Mouse (Mus musculus) liver, embryonic 11.5 days (tissue): Measurements from ENCODE around the gene Dcaf1. TPM values are rescaled to one million over a fixed set of nuclear protein-coding genes. Genes with fewer than 3 reads are reported as not detected.

Source experiments
- ATAC-seq: fragments of 200-750 bp; cut with Nextera tagmentation; replicated peaks from 2 replicates; pipeline ENCODE4 v1.8.0; 2017; ENCODE audit warnings: moderate number of reproducible peaks, mild to moderate bottlenecking, moderate TSS enrichment, moderate library complexity; ENCODE audit not compliant: low FRiP score
- DNase-seq: peaks from one replicate; pipeline ENCODE4 v3.0.0-alpha.2; 2017; ENCODE audit warnings: low spot score
- H3K27ac ChIP-seq: fragments of 300-500 bp; sonication (generic); 2 replicates; pipeline ENCODE4 v1.5.1; 2014; ENCODE audit warnings: mild to moderate bottlenecking, low read depth, low read length, control low read depth
- H3K27me3 ChIP-seq: fragments of 300-500 bp; sonication (generic); replicated peaks from 2 replicates; pipeline ENCODE4 v1.6.1; 2014; ENCODE audit warnings: low read length, mixed read lengths; ENCODE audit not compliant: control insufficient read depth, insufficient read depth
- H3K36me3 ChIP-seq: fragments of 300-500 bp; sonication (generic); 2 replicates; pipeline ENCODE4 v1.6.1; 2014; ENCODE audit warnings: mild to moderate bottlenecking, low read length, moderate library complexity, mixed read lengths; ENCODE audit not compliant: control insufficient read depth, insufficient read depth
- H3K4me1 ChIP-seq: fragments of 300-500 bp; sonication (generic); replicated peaks from 2 replicates; pipeline ENCODE4 v1.6.1; 2014; ENCODE audit warnings: low read length, mixed read lengths; ENCODE audit not compliant: control insufficient read depth, insufficient read depth
- H3K4me2 ChIP-seq: fragments of 300-500 bp; sonication (generic); 2 replicates; pipeline ENCODE4 v1.6.1; 2014; ENCODE audit warnings: mild to moderate bottlenecking, control low read depth, moderate library complexity
- H3K4me3 ChIP-seq: fragments of 300-500 bp; sonication (generic); 2 replicates; pipeline ENCODE4 v1.5.1; 2014; ENCODE audit warnings: low read depth, low read length, control low read depth
- H3K9ac ChIP-seq: fragments of 300-500 bp; sonication (generic); 2 replicates; pipeline ENCODE4 v1.6.1; 2014; ENCODE audit warnings: low read depth, low read length, control low read depth
- H3K9me3 ChIP-seq: fragments of 300-500 bp; sonication (generic); 2 replicates; pipeline ENCODE4 v1.6.1; 2016; ENCODE audit warnings: low read length, inconsistent platforms, mixed read lengths; ENCODE audit not compliant: control insufficient read depth
- WGBS: fragments of 180-500 bp; shearing (Covaris S2); extraction: QIAGEN DNeasy Blood & Tissue Kit; methylation state at CpG from one replicate; pipeline ENCODE4 v1.1.7; 2014; 5-methylcytosine and 5-hydroxymethylcytosine counted together
- polyA plus RNA-seq: library from polyadenylated mRNA; unstranded; fragments of >200 nt; fragmentation: Nextera tagmentation; extraction: Ambion mirVana; gene quantifications from 2 replicates; pipeline ENCODE4 v1.2.1, GENCODE M21; 2014

Gene Dcaf1
- polyA plus RNA-seq, 1 experiment from 2014 or later: 35.5 TPM

DNA sequence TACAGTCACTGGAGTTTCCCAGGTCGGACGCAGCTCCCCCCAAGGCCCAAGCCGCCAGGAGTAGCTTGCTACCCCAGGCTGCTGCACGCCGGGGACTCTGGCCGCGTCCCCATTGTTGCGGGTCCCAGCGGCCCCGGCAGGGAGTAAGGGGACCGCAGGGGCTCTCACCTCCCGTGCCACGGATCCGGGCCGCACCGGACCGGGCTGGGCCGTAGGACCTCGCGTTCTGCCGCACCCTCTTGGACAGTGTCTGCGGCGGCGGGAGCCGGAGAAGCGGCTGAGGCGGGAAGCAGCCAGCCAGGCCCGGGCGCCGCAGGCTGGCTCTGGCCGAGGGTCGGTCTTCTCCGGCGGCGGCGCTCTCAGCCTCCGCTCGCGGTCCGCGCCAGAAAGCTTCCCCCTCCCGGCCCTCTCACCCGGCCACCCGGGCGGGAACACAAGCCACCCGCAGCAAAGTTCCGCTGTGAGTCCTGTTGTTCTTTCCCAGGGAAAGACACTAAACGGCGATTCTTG, 32.8 kb upstream of the Dcaf1 start, which contains the start of gene Rad54l2:
Rad54l2 (minus strand) TSS at position 383 of the 510 bp plus-strand sequence.
- Histone ChIP-seq H3K36me3 (no peaks in the 10 kb centered on the region), H3K9ac (peak within 1 kb of the TSS; percentile 99), H3K9me3 (no peaks in the 10 kb centered on the region), H3K4me1 (peaks cover 10% of the 10 kb centered on the region), H3K27me3 (no peaks in the 10 kb centered on the region), H3K27ac (peak within 1 kb of the TSS; percentile 81), H3K4me2 (peak within 1 kb of the TSS; percentile 91), H3K4me3 (peak within 1 kb of the TSS; percentile 98)
- DNase-seq (peak; percentile 90), ATAC-seq (peak; percentile 88)
- under 1% methylated on average over 49 of the region's 49 CpGs for WGBS

DNA sequence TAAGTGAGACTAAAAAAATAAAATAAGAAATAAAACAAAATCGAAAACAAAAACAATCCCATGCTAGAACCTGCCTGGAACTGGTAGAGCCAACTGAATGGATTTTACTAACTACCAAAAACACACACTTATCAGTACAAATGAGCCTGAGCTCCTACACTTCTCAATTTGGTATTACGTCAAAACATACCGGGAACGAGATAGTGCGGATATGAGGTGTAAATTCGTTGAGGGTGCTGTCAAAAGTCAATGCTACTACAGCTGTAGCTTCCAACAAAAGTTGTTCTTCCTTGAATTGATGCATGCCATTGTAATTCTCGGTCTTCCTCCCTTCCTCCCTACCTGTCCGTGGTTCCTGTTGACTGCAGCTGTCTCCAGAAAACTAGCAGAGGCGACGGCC, 32.3 kb upstream of the Dcaf1 start:
- ATAC-seq: peak; percentile 9
- peak; percentile 38 for DNase-seq

DNA sequence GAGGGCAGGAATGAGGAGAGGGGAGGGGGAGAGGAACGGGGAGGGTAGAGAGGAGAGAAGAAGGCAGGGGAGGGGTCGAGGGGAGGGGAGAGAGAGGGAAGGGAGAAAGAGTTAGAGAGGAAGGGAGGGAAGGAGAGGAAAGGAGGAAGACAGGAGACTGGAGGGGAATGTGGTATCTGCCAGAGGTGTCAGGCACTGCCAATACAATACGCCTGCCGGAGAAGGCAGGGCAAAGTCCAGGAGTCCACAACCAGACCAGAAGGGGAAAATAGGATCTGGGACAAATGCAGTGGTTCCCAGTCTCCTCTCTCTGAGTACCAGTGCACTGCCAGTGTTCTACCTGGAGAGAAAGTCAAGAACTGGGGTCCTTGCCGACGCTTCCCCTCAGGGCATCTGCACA, 30.8 kb upstream of the Dcaf1 start:
- Histone ChIP-seq H3K9ac (no peak overlapping the region; the same call in 1 of the 2 replicates), H3K27ac (no peak overlapping the region), H3K4me1 (peaks cover 10% of the 10 kb centered on the region), H3K4me3 (no peak overlapping the region), H3K36me3 (no peaks in the 10 kb centered on the region), H3K4me2 (peak overlapping the region; percentile 18), H3K27me3 (no peaks in the 10 kb centered on the region), H3K9me3 (no peaks in the 10 kb centered on the region)
- ATAC-seq: no peak
- no peak for DNase-seq
- 60% methylated on average over 6 of the region's 6 CpGs for WGBS

More for the DNA sequence above, 32.3 kb upstream of the Dcaf1 start:
- Histone ChIP-seq H3K4me2 (peak overlapping the region; percentile 91), H3K27ac (peak overlapping the region; percentile 81; the same call in 1 of the 2 replicates), H3K9me3 (no peaks in the 10 kb centered on the region), H3K4me1 (peaks cover 10% of the 10 kb centered on the region), H3K27me3 (no peaks in the 10 kb centered on the region), H3K9ac (peak overlapping the region; percentile 99), H3K4me3 (peak overlapping the region; percentile 98), H3K36me3 (no peaks in the 10 kb centered on the region)
- WGBS: 11% methylated on average over 10 of the region's 10 CpGs

DNA sequence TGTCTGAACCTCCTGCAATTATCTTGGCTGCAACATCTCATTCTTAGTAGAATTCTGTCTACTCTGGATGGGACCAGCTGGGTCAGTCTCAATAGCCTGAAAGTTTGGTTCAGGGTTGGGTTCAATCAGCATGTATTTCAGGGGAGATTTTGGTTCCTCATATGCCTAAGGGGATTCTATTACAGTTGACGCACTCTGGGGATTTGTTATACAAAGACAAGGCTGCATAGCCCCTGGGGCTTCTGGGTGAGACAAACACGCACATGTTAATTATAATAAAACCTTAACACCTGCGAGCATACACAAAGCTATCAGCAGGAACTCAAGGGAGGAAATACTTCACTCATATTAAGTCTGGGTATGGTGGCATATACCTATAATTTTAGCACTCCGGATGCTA, 15.2 kb upstream of the Dcaf1 start:
- no peaks in the 10 kb centered on the region for H3K27me3 ChIP-seq
- no peak for DNase-seq
- H3K4me1 ChIP-seq: no peaks in the 10 kb centered on the region
- no peaks in the 10 kb centered on the region for H3K36me3 ChIP-seq
- H3K4me2 ChIP-seq: no peak overlapping the region
- ATAC-seq: no peak
- no peak overlapping the region for H3K9ac ChIP-seq
- WGBS: 73% methylated on average over 4 of the region's 4 CpGs
- no peak overlapping the region for H3K4me3 ChIP-seq
- peaks cover 4% of the 10 kb centered on the region for H3K9me3 ChIP-seq
- H3K27ac ChIP-seq: no peak overlapping the region

DNA sequence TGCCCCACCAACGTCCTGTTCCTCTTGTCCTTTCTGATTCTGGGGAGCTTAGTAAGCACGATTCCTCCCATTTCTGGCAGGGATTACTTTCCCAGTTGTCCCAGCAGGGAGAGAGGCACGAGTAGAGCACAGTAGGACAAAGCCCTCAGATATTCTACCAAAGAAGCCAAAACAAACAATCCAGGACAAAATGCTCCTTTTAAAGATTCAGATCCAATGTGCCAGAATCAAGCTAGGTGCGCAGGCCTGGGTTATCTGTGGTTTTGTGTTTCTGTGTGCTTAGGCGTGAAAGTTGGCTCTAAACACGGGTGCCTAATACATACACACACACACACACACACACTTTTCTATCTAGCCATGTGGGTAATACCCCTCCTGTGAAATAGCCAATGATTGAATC, 3.5 kb upstream of the Dcaf1 start:
- H3K9ac ChIP-seq: no peak overlapping the region

DNA sequence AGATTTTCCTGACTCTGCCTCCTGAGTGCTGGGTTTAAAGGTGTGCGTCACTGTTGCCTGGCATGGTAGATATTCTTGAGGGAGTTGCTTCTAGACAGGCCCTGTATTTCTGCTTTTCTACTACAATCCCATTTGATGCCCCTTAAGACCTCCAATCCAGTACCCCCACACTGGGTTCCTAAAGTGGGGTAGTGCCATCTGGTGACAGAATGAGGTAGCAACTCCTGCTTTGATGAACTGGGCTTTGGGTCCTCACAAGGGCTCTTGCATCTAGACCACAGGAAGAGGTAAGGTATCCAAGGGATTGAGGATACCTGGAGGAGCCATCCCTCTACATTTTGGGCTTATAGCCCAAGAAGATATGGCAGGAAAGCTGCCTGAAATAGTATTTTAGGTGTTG, 2.5 kb upstream of the Dcaf1 start:
- DNase-seq: no peak
- Histone ChIP-seq H3K4me3 (no peak overlapping the region), H3K36me3 (no peaks in the 10 kb centered on the region), H3K4me1 (no peaks in the 10 kb centered on the region), H3K4me2 (no peak overlapping the region), H3K9me3 (no peaks in the 10 kb centered on the region), H3K27ac (no peak overlapping the region), H3K27me3 (no peaks in the 10 kb centered on the region), H3K9ac (no peak overlapping the region)
- 85% methylated on average over 1 of the region's 1 CpGs for WGBS
- no peak for ATAC-seq

More for the DNA sequence above, 3.5 kb upstream of the Dcaf1 start:
- no peaks in the 10 kb centered on the region for H3K9me3 ChIP-seq
- H3K4me1 ChIP-seq: no peaks in the 10 kb centered on the region
- no peaks in the 10 kb centered on the region for H3K36me3 ChIP-seq
- no peaks in the 10 kb centered on the region for H3K27me3 ChIP-seq
- ATAC-seq (no peak), DNase-seq (no peak)
- no peak overlapping the region for H3K4me3 ChIP-seq
- no peak overlapping the region for H3K27ac ChIP-seq
- 72% methylated on average over 6 of the region's 6 CpGs for WGBS
- no peak overlapping the region for H3K4me2 ChIP-seq

DNA sequence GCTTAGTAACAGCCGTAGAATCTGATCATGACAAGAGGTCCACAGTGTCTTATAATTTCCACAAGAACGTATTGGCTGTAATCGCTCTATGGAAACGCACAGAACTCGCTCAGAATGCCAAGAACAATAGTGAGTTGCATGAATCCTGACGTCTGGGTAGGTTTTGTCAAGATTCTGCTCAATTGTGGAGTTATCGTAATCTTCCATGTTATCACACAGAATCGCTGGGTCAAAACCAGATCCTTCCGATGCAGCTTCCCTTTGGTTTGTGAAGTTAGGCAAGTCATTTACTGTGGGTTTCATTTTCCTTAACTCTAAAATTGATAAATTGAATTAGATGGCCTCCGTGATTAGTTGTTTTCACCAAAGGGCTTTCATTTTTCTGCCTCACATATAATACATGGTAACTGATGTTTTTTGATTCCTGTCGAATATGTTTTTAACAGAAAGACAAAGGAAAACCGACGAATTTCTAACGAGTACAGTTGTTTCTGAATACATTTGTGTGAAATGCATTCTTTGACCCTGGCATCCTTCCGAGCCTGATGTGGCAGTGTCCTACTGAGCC, 540 bp upstream of the Dcaf1 start:
- no peak overlapping the region for H3K27ac ChIP-seq
- H3K9ac ChIP-seq: peak overlapping the region; percentile 57
- peak overlapping the region; percentile 99 for H3K4me3 ChIP-seq
- no peaks in the 10 kb centered on the region for H3K27me3 ChIP-seq
- H3K36me3 ChIP-seq: no peaks in the 10 kb centered on the region
- peak overlapping the region; percentile 69 for H3K4me2 ChIP-seq
- no peaks in the 10 kb centered on the region for H3K4me1 ChIP-seq
- no peaks in the 10 kb centered on the region for H3K9me3 ChIP-seq
- no peak for ATAC-seq
- 39% methylated on average over 15 of the region's 15 CpGs for WGBS
- DNase-seq: no peak

DNA sequence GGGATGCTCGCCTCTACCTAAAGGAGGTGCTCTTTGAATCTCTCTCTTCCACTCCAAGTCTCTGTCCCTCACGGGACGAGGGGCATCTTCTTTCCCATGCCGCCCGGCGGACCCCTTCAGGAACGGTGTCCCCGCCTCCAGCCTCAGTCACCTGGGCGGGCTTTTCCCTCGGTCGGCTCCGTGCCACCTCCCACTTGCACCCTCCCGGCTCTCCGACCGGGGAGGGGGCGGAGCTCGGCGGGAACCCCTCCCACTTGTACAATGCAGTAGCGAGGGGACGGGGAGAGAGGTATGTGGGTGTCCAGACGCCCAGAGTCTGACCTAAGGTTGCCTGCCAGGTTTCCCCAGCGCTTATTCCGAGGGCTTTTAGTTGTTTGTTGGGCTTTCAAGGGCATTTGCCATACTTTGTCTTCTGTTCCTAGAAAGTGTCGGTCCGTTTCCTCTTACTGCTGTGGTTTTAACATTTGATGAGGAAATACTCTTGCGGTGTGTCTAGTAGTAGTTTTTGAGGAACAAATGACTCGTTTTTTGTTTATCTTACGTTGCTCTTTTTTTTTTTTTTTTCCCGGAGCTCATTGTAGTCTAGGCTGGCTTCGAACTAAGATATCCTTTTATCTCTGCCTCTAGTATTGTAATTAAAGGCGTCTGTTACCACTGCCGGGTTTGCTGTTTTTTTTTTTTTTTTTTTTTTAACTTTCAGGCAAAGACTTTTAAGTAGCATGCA, 869 bp downstream of the Dcaf1 start:
- peak overlapping the region; percentile 99 for H3K4me3 ChIP-seq
- H3K36me3 ChIP-seq: no peaks in the 10 kb centered on the region
- peak overlapping the region; percentile 98 for H3K9ac ChIP-seq
- WGBS: 1% methylated on average over 32 of the region's 32 CpGs
- peak overlapping the region; percentile 97 for H3K27ac ChIP-seq
- peak; percentile 92 for DNase-seq
- no peaks in the 10 kb centered on the region for H3K9me3 ChIP-seq
- no peaks in the 10 kb centered on the region for H3K27me3 ChIP-seq
- no peaks in the 10 kb centered on the region for H3K4me1 ChIP-seq
- peak; percentile 87 for ATAC-seq
- peak overlapping the region; percentile 77 for H3K4me2 ChIP-seq
